Mouse (Mus musculus): ENCODE results near the gene Scd2.
A peak's percentile ranks its signal among the peaks of the same experiment; 100 is the strongest.
"Not testable (repeated sequence)": the region's sequence is repeated elsewhere in the genome, so short reads cannot be mapped to it uniquely, and the experiment has no call there.

The Scd2 gene

GRCm38 (mm10) chr19:44273711-44274110 lies 19.8 kb upstream of the Scd2 start:
- DNase-seq (ENCODE audit: low spot score), result no peak

- no peak for DNase-seq (ENCODE audit: low spot score)
Observed at GRCm38 (mm10) chr19:44274452-44274851, 19.0 kb upstream of the Scd2 start.

- no peak for DNase-seq (ENCODE audit: low spot score)
Observed at GRCm38 (mm10) chr19:44275418-44275817, 18.1 kb upstream of the Scd2 start.

GRCm38 (mm10) chr19:44276861-44277260 lies 16.6 kb upstream of the Scd2 start:
- DNase-seq (ENCODE audit: low spot score), result no peak

- no peak for DNase-seq (ENCODE audit: low spot score)
Observed at GRCm38 (mm10) chr19:44277931-44278330, 15.5 kb upstream of the Scd2 start.

- peak; percentile 74 for DNase-seq (ENCODE audit: low spot score)
Observed at GRCm38 (mm10) chr19:44280755-44281154, 12.7 kb upstream of the Scd2 start.

- DNase-seq (ENCODE audit: low spot score), result not testable (repeated sequence)
Observed at GRCm38 (mm10) chr19:44281825-44282447, 11.5 kb upstream of the Scd2 start.

- peak; percentile 46 for DNase-seq (ENCODE audit: low spot score)
Observed at GRCm38 (mm10) chr19:44282534-44283156, 10.8 kb upstream of the Scd2 start.

- peak; percentile 45 for DNase-seq (ENCODE audit: low spot score)
Observed at GRCm38 (mm10) chr19:44283157-44284024, 10.1 kb upstream of the Scd2 start.

GRCm38 (mm10) chr19:44284025-44284695 lies 9.3 kb upstream of the Scd2 start:
- DNase-seq (ENCODE audit: low spot score), result peak; percentile 98

GRCm38 (mm10) chr19:44284723-44285122 lies 8.8 kb upstream of the Scd2 start:
- peak; percentile 68 for DNase-seq (ENCODE audit: low spot score)

- no peak for DNase-seq (ENCODE audit: low spot score)
Observed at GRCm38 (mm10) chr19:44285554-44285953, 7.9 kb upstream of the Scd2 start.

- no peak for DNase-seq (ENCODE audit: low spot score)
Observed at GRCm38 (mm10) chr19:44286109-44286508, 7.4 kb upstream of the Scd2 start.

- no peak for DNase-seq (ENCODE audit: low spot score)
Observed at GRCm38 (mm10) chr19:44287415-44288110, 5.9 kb upstream of the Scd2 start.

- DNase-seq (ENCODE audit: low spot score), result no peak
Observed at GRCm38 (mm10) chr19:44292083-44292482, 1.4 kb upstream of the Scd2 start.

GRCm38 (mm10) chr19:44292483-44292882 lies 991 bp upstream of the Scd2 start:
- DNase-seq (ENCODE audit: low spot score), result no peak

- DNase-seq (ENCODE audit: low spot score), result peak; percentile 99
Observed at GRCm38 (mm10) chr19:44293769-44294551, 486 bp downstream of the Scd2 start.

- peak; percentile 94 for DNase-seq (ENCODE audit: low spot score)
Observed at GRCm38 (mm10) chr19:44294588-44295041, 1.1 kb downstream of the Scd2 start.

- DNase-seq (ENCODE audit: low spot score), result no peak
Observed at GRCm38 (mm10) chr19:44295251-44295650, 1.8 kb downstream of the Scd2 start.

- DNase-seq (ENCODE audit: low spot score), result peak; percentile 88
Observed at GRCm38 (mm10) chr19:44295741-44296140, 2.3 kb downstream of the Scd2 start.

- DNase-seq (ENCODE audit: low spot score), result no peak
Observed at GRCm38 (mm10) chr19:44296186-44296585, 2.7 kb downstream of the Scd2 start.
